Mouse (Mus musculus): ENCODE results near the gene Serpina3k. TPM values are rescaled to one million over a fixed set of nuclear protein-coding genes. Genes with fewer than 3 reads are reported as not detected.

Serpina3k gene
- total RNA-seq (2023), result not detected

GRCm38 (mm10) chr12:104338226-104338625 lies at the start of gene Serpina3k, which contains the start of gene Serpina3m:
Gene Serpina3k (plus strand): TSS chr12:104338486.
Gene Serpina3m (plus strand): TSS chr12:104338486.

GRCm38 (mm10) chr12:104314253-104314652 lies 24.0 kb upstream of the Serpina3k start, which contains the start of gene Serpina3j:
Gene Serpina3j (plus strand): TSS chr12:104314553.

Other genes with a start within 250 kb of the Serpina3k start
- not detected for gene Serpina5, start 237.4 kb upstream of the Serpina3k start, total RNA-seq (2023)
- not detected for gene Serpina3a, start 225.8 kb upstream of the Serpina3k start, total RNA-seq (2023)
- under 1 TPM in 1 of 2 experiments, not detected in 1; 0.20 TPM for gene Serpina3b, start 210.5 kb upstream of the Serpina3k start, total RNA-seq (2023)
- gene Serpina3c, start 184.6 kb upstream of the Serpina3k start, total RNA-seq (2023), result not detected
- gene Serpina3f, start 123.9 kb upstream of the Serpina3k start, total RNA-seq (2023), result under 1 TPM in 1 of 2 experiments, not detected in 1; 0.18 TPM
- gene Serpina3g, start 102.2 kb upstream of the Serpina3k start, total RNA-seq (2023), result 1 to 10 TPM; 1.8 to 2.1 TPM
- not detected for gene Serpina3i, start 75.4 kb upstream of the Serpina3k start, total RNA-seq (2023)
- not detected for gene Serpina3j, start 23.9 kb upstream of the Serpina3k start, total RNA-seq (2023)
- not detected for gene Serpina3m, start within 50 bp of the Serpina3k start, total RNA-seq (2023)
- not detected for gene Serpina3n, start 68.2 kb downstream of the Serpina3k start, total RNA-seq (2023)
- not detected for gene Gsc, start 134.8 kb downstream of the Serpina3k start, total RNA-seq (2023)

All from neutrophil, adult 83 days (primary cell).